Mouse (Mus musculus) brown adipose tissue, adult 24 weeks (tissue): Measurements from ENCODE around the gene Cinp. TPM values are rescaled to one million over a fixed set of nuclear protein-coding genes. Genes with fewer than 3 reads are reported as not detected.
"Not testable (repeated sequence)": the region's sequence is repeated elsewhere in the genome, so short reads cannot be mapped to it uniquely, and the experiment has no call there.

ENCODE experiments used
- H3K27ac ChIP-seq: fragments of 200-500 bp; replicated peaks from 2 replicates; pipeline ENCODE4 v1.5.1; 2012; ENCODE audit warnings: low read depth, mild to moderate bottlenecking, low read length
- H3K4me1 ChIP-seq: fragments of 200-500 bp; 2 replicates; pipeline ENCODE4 v1.6.1; 2012; ENCODE audit warnings: low read length, mixed read lengths; ENCODE audit not compliant: control insufficient read depth, insufficient read depth, insufficient read length
- H3K4me3 ChIP-seq: fragments of 200-500 bp; 2 replicates; pipeline ENCODE4 v1.5.1; 2012; ENCODE audit warnings: low read depth, mild to moderate bottlenecking, low read length, moderate library complexity; ENCODE audit not compliant: insufficient read depth
- polyA plus RNA-seq: library from polyadenylated mRNA; stranded (reverse); fragments of >200 nt; gene quantifications from 2 replicates; pipeline ENCODE4 v1.2.4, GENCODE M21; 2012; ENCODE audit not compliant: missing spikeins, insufficient read depth, insufficient read length

Cinp gene
- polyA plus RNA-seq, 1 experiment = 35.5 TPM

GRCm38 (mm10) chr12:110882291-110882690 is 6.7 kb downstream of the Cinp start:
- Histone ChIP-seq H3K4me1 (no peaks in the 10 kb centered on the region), H3K27ac (no peak overlapping the region), H3K4me3 (no peak overlapping the region)

- no peaks in the 10 kb centered on the region for H3K4me1 ChIP-seq
- H3K27ac ChIP-seq = no peak overlapping the region
Observed at GRCm38 (mm10) chr12:110875351-110875750, 13.6 kb downstream of the Cinp start.

GRCm38 (mm10) chr12:110871247-110871646 is 17.7 kb downstream of the Cinp start:
- Histone ChIP-seq H3K4me1 (no peaks in the 10 kb centered on the region), H3K4me3 (no peak overlapping the region), H3K27ac (no peak overlapping the region)

More at GRCm38 (mm10) chr12:110875351-110875750, 13.6 kb downstream of the Cinp start:
- no peak overlapping the region for H3K4me3 ChIP-seq

- no peak overlapping the region for H3K4me3 ChIP-seq
- H3K4me1 ChIP-seq = no peaks in the 10 kb centered on the region
- no peak overlapping the region for H3K27ac ChIP-seq
Observed at GRCm38 (mm10) chr12:110870107-110870506, 18.8 kb downstream of the Cinp start.

GRCm38 (mm10) chr12:110865989-110866388 is 23.0 kb downstream of the Cinp start:
- Histone ChIP-seq H3K27ac (no peak overlapping the region), H3K4me1 (no peaks in the 10 kb centered on the region), H3K4me3 (no peak overlapping the region)

GRCm38 (mm10) chr12:110865571-110865970 is 23.4 kb downstream of the Cinp start:
- H3K4me3 ChIP-seq = no peak overlapping the region
- no peaks in the 10 kb centered on the region for H3K4me1 ChIP-seq
- H3K27ac ChIP-seq = no peak overlapping the region

GRCm38 (mm10) chr12:110864008-110864407 is 24.9 kb downstream of the Cinp start:
- H3K27ac ChIP-seq = no peak overlapping the region
- H3K4me3 ChIP-seq = no peak overlapping the region
- H3K4me1 ChIP-seq = no peaks in the 10 kb centered on the region

GRCm38 (mm10) chr12:110861256-110861655 is 27.7 kb downstream of the Cinp start:
- H3K4me3 ChIP-seq = no peak overlapping the region
- H3K4me1 ChIP-seq = no peaks in the 10 kb centered on the region

GRCm38 (mm10) chr12:110860293-110860692 is 28.7 kb downstream of the Cinp start:
- H3K4me3 ChIP-seq = no peak overlapping the region

More at GRCm38 (mm10) chr12:110861256-110861655, 27.7 kb downstream of the Cinp start:
- no peak overlapping the region for H3K27ac ChIP-seq

GRCm38 (mm10) chr12:110858681-110859080 is 30.3 kb downstream of the Cinp start:
- not testable (repeated sequence) for H3K4me1 ChIP-seq, H3K27ac ChIP-seq, H3K4me3 ChIP-seq

More at GRCm38 (mm10) chr12:110860293-110860692, 28.7 kb downstream of the Cinp start:
- Histone ChIP-seq H3K27ac (no peak overlapping the region), H3K4me1 (no peaks in the 10 kb centered on the region)

GRCm38 (mm10) chr12:110857196-110857595 is 31.7 kb downstream of the Cinp start:
- Histone ChIP-seq H3K27ac (no peak overlapping the region), H3K4me3 (no peak overlapping the region), H3K4me1 (no peaks in the 10 kb centered on the region)

- Histone ChIP-seq H3K4me1 (peaks cover 6% of the 10 kb centered on the region), H3K4me3 (0 out of 2 replicates have a peak overlapping the region, but pooled peaks have one; percentile 3), H3K27ac (no peak overlapping the region)
Observed at GRCm38 (mm10) chr12:110854786-110855737, 33.9 kb downstream of the Cinp start.

- H3K27ac ChIP-seq = no peak overlapping the region
- H3K4me3 ChIP-seq = no peak overlapping the region
- H3K4me1 ChIP-seq = peaks cover 6% of the 10 kb centered on the region
Observed at GRCm38 (mm10) chr12:110851923-110852322, 37.0 kb downstream of the Cinp start.

GRCm38 (mm10) chr12:110851414-110851813 is 37.5 kb downstream of the Cinp start:
- no peak overlapping the region for H3K27ac ChIP-seq
- H3K4me1 ChIP-seq = peaks cover 6% of the 10 kb centered on the region

GRCm38 (mm10) chr12:110850929-110851256 is 38.1 kb downstream of the Cinp start:
- Histone ChIP-seq H3K27ac (no peak overlapping the region), H3K4me1 (peaks cover 8% of the 10 kb centered on the region), H3K4me3 (peak overlapping the region; percentile 89)

More at GRCm38 (mm10) chr12:110851414-110851813, 37.5 kb downstream of the Cinp start:
- peak overlapping the region; percentile 89 for H3K4me3 ChIP-seq
